ENCODE assay signal across 7 mouse cellular contexts in genomic region chr1:86154133-86154823, GRCm38 (mm10). TPM values are rescaled to one million over a fixed set of nuclear protein-coding genes. Genes with fewer than 3 reads are reported as not detected.
A peak's percentile ranks its signal among the peaks of the same experiment; 100 is the strongest.
DNase-seq lines count a peak whose midpoint lies in the region; ATAC-seq and TF ChIP-seq lines count a peak whose summit lies in the region.

TSS of gene Armc9 (plus strand) at chr1:86154780.

- peaks cover 5% of the 10 kb centered on the region; the same call in 1 of the 2 replicates for H3K36me3 ChIP-seq in intestine, postnatal 0 days (ENCODE audit: control insufficient read depth, insufficient read depth)
- no peaks in the 10 kb centered on the region; the same call in 1 of the 2 replicates for H3K36me3 ChIP-seq in midbrain, embryonic 12.5 days
- no peaks in the 10 kb centered on the region for H3K36me3 ChIP-seq in small intestine, adult 2 months (ENCODE audit: control insufficient read depth, insufficient read depth, low read length)

- H3K4me2 ChIP-seq in intestine, postnatal 0 days (replicated peaks; ENCODE audit: low read depth) = peak within 1 kb of the TSS; percentile 92
- H3K4me2 ChIP-seq in midbrain, embryonic 12.5 days (replicated peaks) = peak within 1 kb of the TSS; percentile 84

- TF ChIP-seq POLR2A in small intestine, adult 2 months (IDR thresholded peaks at IDR 0.05; ENCODE audit: low read depth, low read length) = peak; percentile 83; the same call in 1 of the 2 replicates

- intact Hi-C loops in left cerebral cortex, postnatal 4 days (cut with DNase I) = no loop called here

- H3K27ac ChIP-seq in intestine, postnatal 0 days (ENCODE audit: low read depth, low read length) = peak within 1 kb of the TSS; percentile 82
- peak within 1 kb of the TSS; percentile 74 for H3K27ac ChIP-seq in midbrain, embryonic 12.5 days (replicated peaks)
- peak within 1 kb of the TSS; percentile 68 for H3K27ac ChIP-seq in small intestine, adult 2 months (ENCODE audit: insufficient read depth, low read depth, low read length)

- ATAC-seq in intestine, postnatal 0 days = peak; percentile 98
- ATAC-seq in midbrain, embryonic 12.5 days (ENCODE audit: low FRiP score, low read depth) = peak; percentile 100

- peak within 1 kb of the TSS; percentile 58 for H3K9ac ChIP-seq in intestine, postnatal 0 days (ENCODE audit: low read depth, low read length)
- peak within 1 kb of the TSS; percentile 82 for H3K9ac ChIP-seq in midbrain, embryonic 12.5 days (replicated peaks)

- H3K4me1 ChIP-seq in intestine, postnatal 0 days (replicated peaks; ENCODE audit: control insufficient read depth, insufficient read depth, low read length) = peaks cover 5% of the 10 kb centered on the region; the same call in 1 of the 2 replicates
- peaks cover 14% of the 10 kb centered on the region for H3K4me1 ChIP-seq in midbrain, embryonic 12.5 days
- peaks cover 6% of the 10 kb centered on the region for H3K4me1 ChIP-seq in small intestine, adult 2 months (ENCODE audit: control insufficient read depth, insufficient read depth, insufficient read length, low read length)

- DNase-seq in adrenal gland, adult 8-10 months = peak; percentile 95
- peak; percentile 91 for DNase-seq in embryo, embryonic 9.5 days (ENCODE audit: extremely low spot score)
- DNase-seq in gonadal fat pad, adult 2 months (ENCODE audit: low read depth) = peak; percentile 58
- peak; percentile 94 for DNase-seq in left cerebral cortex, postnatal 4 days

- H3K4me3 ChIP-seq in intestine, postnatal 0 days (ENCODE audit: low read depth, low read length) = peak within 1 kb of the TSS; percentile 79
- H3K4me3 ChIP-seq in midbrain, embryonic 12.5 days = peak within 1 kb of the TSS; percentile 83
- peak within 1 kb of the TSS; percentile 69 for H3K4me3 ChIP-seq in small intestine, adult 2 months (ENCODE audit: low read depth, low read length)

- H3K9me3 ChIP-seq in intestine, postnatal 0 days (ENCODE audit: control insufficient read depth) = no peaks in the 10 kb centered on the region
- H3K9me3 ChIP-seq in midbrain, embryonic 12.5 days = no peaks in the 10 kb centered on the region

- H3K27me3 ChIP-seq in intestine, postnatal 0 days (replicated peaks; ENCODE audit: control insufficient read depth, insufficient read depth, low read length) = no peaks in the 10 kb centered on the region
- H3K27me3 ChIP-seq in midbrain, embryonic 12.5 days = no peaks in the 10 kb centered on the region
- H3K27me3 ChIP-seq in small intestine, adult 2 months (ENCODE audit: control insufficient read depth, insufficient read depth, low read length) = no peaks in the 10 kb centered on the region

- WGBS in intestine, postnatal 0 days = 3% methylated on average over 40 of the region's 40 CpGs
- 4% methylated on average over 40 of the region's 40 CpGs for WGBS in midbrain, embryonic 12.5 days
- WGBS in small intestine, adult 2 months = 2% methylated on average over 40 of the region's 40 CpGs

- TF ChIP-seq CTCF in intestine, postnatal 0 days (IDR thresholded peaks at IDR 0.05; ENCODE audit: low read depth) = no peak
- no peak for TF ChIP-seq CTCF in small intestine, adult 2 months (IDR thresholded peaks at IDR 0.05; ENCODE audit: extremely low read depth, insufficient read length, insufficient replicate concordance, low read depth, low read length)

RNA-seq across cellular contexts. Expression of gene Armc9, which starts in this region (rescaled TPM):
- 10 to 100 TPM; 10.2 to 26.0 (median 13.8) TPM for total RNA-seq in adrenal gland, adult 8-10 months (2022)
- 8.3 TPM in 2 replicates for polyA plus RNA-seq in gonadal fat pad, adult 2 months (2012; rRNA removed)
- 10.6 and 14.0 TPM in 2 replicates for polyA plus RNA-seq in intestine, postnatal 0 days (2015; fragmentation: Nextera tagmentation; extraction: Ambion mirVana)
- total RNA-seq in left cerebral cortex, postnatal 4 days (2021) = 10 to 100 TPM; 32.7 to 36.7 TPM
- 37.9 and 41.2 TPM in 2 replicates for polyA plus RNA-seq in midbrain, embryonic 12.5 days (2016; fragmentation: Nextera tagmentation; extraction: Ambion mirVana)
- 1.2 and 1.4 TPM in 2 replicates for polyA plus RNA-seq in small intestine, adult 2 months (2012; rRNA removed)

Comparison
In these comparisons a context has a peak if more than half of its experiments do, and no peak if none do; other contexts are left out.
1. Peak in every context shown above with its lines: DNase-seq, ATAC-seq, H3K4me3 ChIP-seq and H3K27ac ChIP-seq.